Mouse (Mus musculus) erythroblast, embryonic 14.5 days (primary cell): ENCODE measurements around the gene Mgat3.

Source experiments
- GATA1 ChIP-seq: IDR thresholded peaks from 2 replicates; pipeline ENCODE4 v1.6.1; 2012; ENCODE audit warnings: low read length, inconsistent platforms, mixed read lengths
- TAL1 ChIP-seq: IDR thresholded peaks from 3 replicates; pipeline ENCODE4 v1.6.1; 2012; ENCODE audit warnings: low read length, inconsistent platforms, mixed read lengths

GRCm38 (mm10) chr15:80159286-80159901 is 14.1 kb upstream of the Mgat3 start:
- TF ChIP-seq GATA1 (no peak), TAL1 (no peak)
